Mouse (Mus musculus) liver, embryonic 14.5 days (tissue): Measurements from ENCODE around the gene Plekhj1.

Experiments
- CTCF ChIP-seq: IDR thresholded peaks from 2 replicates; pipeline ENCODE4 v1.5.1; 2016; ENCODE audit warnings: antibody characterized with exemption, low read depth, control low read depth
- EP300 ChIP-seq: IDR thresholded peaks from 2 replicates; pipeline ENCODE4 v1.6.1; 2016; ENCODE audit warnings: antibody characterized with exemption, low read depth

GRCm38 (mm10) chr10:80776358-80776869 lies 22.0 kb downstream of the Plekhj1 start:
- TF ChIP-seq CTCF (no peak), EP300 (no peak)
